Mouse (Mus musculus): ENCODE measurements around the gene Sf3a2. TPM values are rescaled to one million over a fixed set of nuclear protein-coding genes. Genes with fewer than 3 reads are reported as not detected.

The Sf3a2 gene
- total and polyA plus RNA-seq, 2 experiments = 6.7 to 17.8 TPM

GRCm38 (mm10) chr10:80829359-80830278, 31.6 kb downstream of the Sf3a2 start:
- Histone ChIP-seq H3K9ac (ENCODE audit: low read depth, low read length) (peak overlapping the region; percentile 14; the same call in 1 of the 2 replicates), H3K27ac (replicated peaks; ENCODE audit: insufficient read depth, low read depth, low read length) (no peak overlapping the region), H3K79me2 (ENCODE audit: control insufficient read depth, insufficient read depth, low read length) (peaks cover 16% of the 10 kb centered on the region; the same call in 1 of the 2 replicates), H3K36me3 (ENCODE audit: control insufficient read depth, insufficient read depth, low read length) (peaks cover 8% of the 10 kb centered on the region), H3K27me3 (ENCODE audit: control insufficient read depth, insufficient read depth, low read length) (peaks cover 4% of the 10 kb centered on the region), H3K4me3 (ENCODE audit: insufficient read depth, low read depth, low read length) (no peak overlapping the region), H3K4me1 (ENCODE audit: control insufficient read depth, insufficient read depth, low read length) (peaks cover 29% of the 10 kb centered on the region)
- TF ChIP-seq CTCF (IDR thresholded peaks at IDR 0.05; ENCODE audit: low read depth, low read length) = no peak
- TF ChIP-seq POLR2A (IDR thresholded peaks at IDR 0.05; ENCODE audit: extremely low read depth, insufficient read depth, low read length) = no peak
- peak; percentile 23 for DNase-seq (ENCODE audit: extremely low read depth, low read depth, low spot score)
- 15% methylated on average over 1 of the region's 1 CpGs for WGBS

- WGBS = 16% methylated on average over 9 of the region's 9 CpGs
- H3K36me3 ChIP-seq (ENCODE audit: control insufficient read depth, insufficient read depth, low read length) = peaks cover 8% of the 10 kb centered on the region
- no peak for TF ChIP-seq CTCF (IDR thresholded peaks at IDR 0.05; ENCODE audit: low read depth, low read length)
- no peak for TF ChIP-seq POLR2A (IDR thresholded peaks at IDR 0.05; ENCODE audit: extremely low read depth, insufficient read depth, low read length)
Measured at GRCm38 (mm10) chr10:80831136-80831535, 33.1 kb downstream of the Sf3a2 start.

GRCm38 (mm10) chr10:80832818-80833217, 34.8 kb downstream of the Sf3a2 start:
- Histone ChIP-seq H3K4me1 (ENCODE audit: control insufficient read depth, insufficient read depth, low read length) (peaks cover 24% of the 10 kb centered on the region), H3K27me3 (ENCODE audit: control insufficient read depth, insufficient read depth, low read length) (peaks cover 15% of the 10 kb centered on the region), H3K36me3 (ENCODE audit: control insufficient read depth, insufficient read depth, low read length) (peaks cover 8% of the 10 kb centered on the region), H3K4me3 (ENCODE audit: insufficient read depth, low read depth, low read length) (no peak overlapping the region), H3K27ac (replicated peaks; ENCODE audit: insufficient read depth, low read depth, low read length) (no peak overlapping the region), H3K79me2 (ENCODE audit: control insufficient read depth, insufficient read depth, low read length) (peaks cover 4% of the 10 kb centered on the region; the same call in 1 of the 2 replicates), H3K9ac (ENCODE audit: low read depth, low read length) (no peak overlapping the region)
- WGBS = 75% methylated on average over 7 of the region's 7 CpGs
- DNase-seq (ENCODE audit: extremely low read depth, low read depth, low spot score) = no peak
- no peak for TF ChIP-seq POLR2A (IDR thresholded peaks at IDR 0.05; ENCODE audit: extremely low read depth, insufficient read depth, low read length)
- no peak for TF ChIP-seq CTCF (IDR thresholded peaks at IDR 0.05; ENCODE audit: low read depth, low read length)

More at GRCm38 (mm10) chr10:80831136-80831535, 33.1 kb downstream of the Sf3a2 start:
- Histone ChIP-seq H3K4me3 (ENCODE audit: insufficient read depth, low read depth, low read length) (no peak overlapping the region), H3K27ac (replicated peaks; ENCODE audit: insufficient read depth, low read depth, low read length) (peak overlapping the region; percentile 37), H3K27me3 (ENCODE audit: control insufficient read depth, insufficient read depth, low read length) (peaks cover 15% of the 10 kb centered on the region), H3K9ac (ENCODE audit: low read depth, low read length) (no peak overlapping the region), H3K4me1 (ENCODE audit: control insufficient read depth, insufficient read depth, low read length) (peaks cover 27% of the 10 kb centered on the region), H3K79me2 (ENCODE audit: control insufficient read depth, insufficient read depth, low read length) (peaks cover 16% of the 10 kb centered on the region; the same call in 1 of the 2 replicates)
- peak; percentile 96 for DNase-seq (ENCODE audit: extremely low read depth, low read depth, low spot score)

GRCm38 (mm10) chr10:80835617-80836016, 37.6 kb downstream of the Sf3a2 start:
- DNase-seq (ENCODE audit: extremely low read depth, low read depth, low spot score) = no peak
- H3K27me3 ChIP-seq (ENCODE audit: control insufficient read depth, insufficient read depth, low read length) = peaks cover 15% of the 10 kb centered on the region
- H3K36me3 ChIP-seq (ENCODE audit: control insufficient read depth, insufficient read depth, low read length) = no peaks in the 10 kb centered on the region
- H3K9ac ChIP-seq (ENCODE audit: low read depth, low read length) = no peak overlapping the region
- H3K79me2 ChIP-seq (ENCODE audit: control insufficient read depth, insufficient read depth, low read length) = no peaks in the 10 kb centered on the region
- no peak overlapping the region for H3K4me3 ChIP-seq (ENCODE audit: insufficient read depth, low read depth, low read length)
- no peak for TF ChIP-seq POLR2A (IDR thresholded peaks at IDR 0.05; ENCODE audit: extremely low read depth, insufficient read depth, low read length)
- TF ChIP-seq CTCF (IDR thresholded peaks at IDR 0.05; ENCODE audit: low read depth, low read length) = no peak
- WGBS = 58% methylated on average over 30 of the region's 30 CpGs
- H3K4me1 ChIP-seq (ENCODE audit: control insufficient read depth, insufficient read depth, low read length) = peaks cover 3% of the 10 kb centered on the region
- H3K27ac ChIP-seq (replicated peaks; ENCODE audit: insufficient read depth, low read depth, low read length) = no peak overlapping the region

- H3K27ac ChIP-seq (replicated peaks; ENCODE audit: insufficient read depth, low read depth, low read length) = no peak overlapping the region
- 58% methylated on average over 7 of the region's 7 CpGs for WGBS
- DNase-seq (ENCODE audit: extremely low read depth, low read depth, low spot score) = no peak
- no peak overlapping the region for H3K4me3 ChIP-seq (ENCODE audit: insufficient read depth, low read depth, low read length)
- H3K79me2 ChIP-seq (ENCODE audit: control insufficient read depth, insufficient read depth, low read length) = no peaks in the 10 kb centered on the region
- TF ChIP-seq POLR2A (IDR thresholded peaks at IDR 0.05; ENCODE audit: extremely low read depth, insufficient read depth, low read length) (no peak), CTCF (IDR thresholded peaks at IDR 0.05; ENCODE audit: low read depth, low read length) (no peak)
- no peaks in the 10 kb centered on the region for H3K36me3 ChIP-seq (ENCODE audit: control insufficient read depth, insufficient read depth, low read length)
- H3K27me3 ChIP-seq (ENCODE audit: control insufficient read depth, insufficient read depth, low read length) = peaks cover 15% of the 10 kb centered on the region
- H3K9ac ChIP-seq (ENCODE audit: low read depth, low read length) = no peak overlapping the region
- no peaks in the 10 kb centered on the region for H3K4me1 ChIP-seq (ENCODE audit: control insufficient read depth, insufficient read depth, low read length)
Measured at GRCm38 (mm10) chr10:80836949-80837379, 39.0 kb downstream of the Sf3a2 start.
